Mouse (Mus musculus): ENCODE measurements at regions not wholly inside any gene's neighbourhood (a gene's known extent, or its start where the extent isn't known, plus 50 kb on each side); places are given as distances from the start of the nearest gene placed in this dataset.
A peak's percentile ranks its signal among the peaks of the same experiment; 100 is the strongest.
"Not testable (repeated sequence)": the region's sequence is repeated elsewhere in the genome, so short reads cannot be mapped to it uniquely, and the experiment has no call there.

GRCm38 (mm10) chr11:15981547-15981946 is 276.0 kb upstream of the Vstm2a start:
- no peak for ATAC-seq (ENCODE audit: low FRiP score, low read depth)

DNA sequence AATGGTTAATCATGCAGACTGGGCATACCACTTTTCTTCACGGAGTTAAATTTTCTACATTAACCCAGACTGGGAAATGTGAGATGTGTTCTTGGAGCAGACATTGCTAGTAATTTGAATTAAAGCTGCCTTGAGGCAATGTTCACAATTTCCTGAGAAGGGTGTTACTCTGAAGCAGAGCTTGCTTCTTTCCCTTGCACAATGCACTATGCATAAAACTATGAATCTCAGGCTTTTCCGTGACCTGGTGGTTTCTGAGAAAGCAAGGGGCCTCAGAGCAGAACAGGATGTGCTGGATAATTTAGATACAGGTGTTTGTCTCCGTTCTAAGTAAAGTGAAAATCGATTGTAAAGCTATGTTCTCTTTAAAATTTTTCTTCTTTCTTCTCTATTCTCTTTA is 273.0 kb upstream of the Vstm2a start:
- Histone ChIP-seq H3K27ac (replicated peaks) (no peak overlapping the region), H3K4me3 (no peak overlapping the region), H3K4me1 (replicated peaks) (no peaks in the 10 kb centered on the region), H3K27me3 (no peaks in the 10 kb centered on the region), H3K36me3 (no peaks in the 10 kb centered on the region), H3K4me2 (no peak overlapping the region), H3K9me3 (no peaks in the 10 kb centered on the region), H3K9ac (no peak overlapping the region)
- ATAC-seq (ENCODE audit: low FRiP score, low read depth) = 0 out of 2 replicates have a peak, but pooled peaks have one; percentile 59
- 68% methylated on average over 4 of the region's 4 CpGs for WGBS

More at GRCm38 (mm10) chr11:15981547-15981946, 276.0 kb upstream of the Vstm2a start:
- 74% methylated on average over 5 of the region's 5 CpGs for WGBS
- Histone ChIP-seq H3K36me3 (no peaks in the 10 kb centered on the region), H3K9ac (no peak overlapping the region), H3K27me3 (no peaks in the 10 kb centered on the region), H3K27ac (replicated peaks) (no peak overlapping the region), H3K4me3 (no peak overlapping the region), H3K4me1 (replicated peaks) (no peaks in the 10 kb centered on the region), H3K4me2 (no peak overlapping the region), H3K9me3 (no peaks in the 10 kb centered on the region)

- not testable (repeated sequence) for H3K4me2 ChIP-seq; ATAC-seq (ENCODE audit: low FRiP score, low read depth)
Measured at GRCm38 (mm10) chr11:15996421-15996820, 261.1 kb upstream of the Vstm2a start.

GRCm38 (mm10) chr11:16001953-16002352 is 255.6 kb upstream of the Vstm2a start:
- H3K27me3 ChIP-seq = no peaks in the 10 kb centered on the region
- no peak overlapping the region for H3K4me3 ChIP-seq
- H3K9me3 ChIP-seq = no peaks in the 10 kb centered on the region
- WGBS = 92% methylated on average over 2 of the region's 2 CpGs
- H3K27ac ChIP-seq (replicated peaks) = no peak overlapping the region
- H3K4me1 ChIP-seq (replicated peaks) = no peaks in the 10 kb centered on the region
- no peaks in the 10 kb centered on the region for H3K36me3 ChIP-seq
- no peak overlapping the region for H3K4me2 ChIP-seq
- ATAC-seq (ENCODE audit: low FRiP score, low read depth) = no peak
- H3K9ac ChIP-seq = no peak overlapping the region

More at GRCm38 (mm10) chr11:15996421-15996820, 261.1 kb upstream of the Vstm2a start:
- H3K9me3 ChIP-seq; H3K36me3 ChIP-seq; H3K4me3 ChIP-seq; H3K27me3 ChIP-seq; H3K9ac ChIP-seq; H3K4me1 ChIP-seq (replicated peaks); H3K27ac ChIP-seq (replicated peaks): not testable (repeated sequence)
- 96% methylated on average over 2 of the region's 2 CpGs for whole genome bisulfite sequencing

All from hindbrain, embryonic 15.5 days (tissue).